Mouse (Mus musculus): ENCODE data around the gene Clip1.
"Not testable (repeated sequence)": the region's sequence is repeated elsewhere in the genome, so short reads cannot be mapped to it uniquely, and the experiment has no call there.

Clip1 gene

GRCm38 (mm10) chr5:123684221-123685144, at the start of gene Clip1:
Gene Clip1 (minus strand): TSS chr5:123684618.
- peak; percentile 62 for DNase-seq (ENCODE audit: low spot score)

- no peak for DNase-seq (ENCODE audit: low spot score)
Observed at GRCm38 (mm10) chr5:123730981-123731380, 46.6 kb upstream of the Clip1 start.

- DNase-seq (ENCODE audit: low spot score): not testable (repeated sequence)
Observed at GRCm38 (mm10) chr5:123723816-123724215, 39.4 kb upstream of the Clip1 start.

- DNase-seq (ENCODE audit: low spot score): peak; percentile 97
Observed at GRCm38 (mm10) chr5:123720328-123721311, 36.2 kb upstream of the Clip1 start, which contains the start of gene Zcchc8. Gene Zcchc8 (minus strand): TSS chr5:123721100.

GRCm38 (mm10) chr5:123714622-123715021, 30.2 kb upstream of the Clip1 start:
- no peak for DNase-seq (ENCODE audit: low spot score)

DNA sequence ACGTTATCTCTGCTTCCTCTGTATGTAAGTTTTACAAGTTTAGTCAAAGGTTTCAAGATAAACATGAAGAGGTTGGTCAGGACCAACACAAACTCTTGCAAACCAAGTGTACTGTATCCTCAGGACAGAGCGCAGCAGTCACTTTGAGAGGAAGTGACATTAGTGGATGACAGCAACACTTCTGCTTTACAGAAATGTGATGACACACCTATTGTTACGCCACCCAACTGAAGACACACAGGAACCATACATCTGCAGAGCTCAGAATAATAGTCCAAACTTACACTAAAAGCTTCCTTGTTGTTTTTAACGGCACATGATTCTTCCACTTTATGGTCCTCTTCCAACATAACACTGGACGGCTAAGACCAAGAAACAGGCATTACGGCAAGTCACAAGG, 29.4 kb upstream of the Clip1 start:
- DNase-seq (ENCODE audit: low spot score): no peak

DNA sequence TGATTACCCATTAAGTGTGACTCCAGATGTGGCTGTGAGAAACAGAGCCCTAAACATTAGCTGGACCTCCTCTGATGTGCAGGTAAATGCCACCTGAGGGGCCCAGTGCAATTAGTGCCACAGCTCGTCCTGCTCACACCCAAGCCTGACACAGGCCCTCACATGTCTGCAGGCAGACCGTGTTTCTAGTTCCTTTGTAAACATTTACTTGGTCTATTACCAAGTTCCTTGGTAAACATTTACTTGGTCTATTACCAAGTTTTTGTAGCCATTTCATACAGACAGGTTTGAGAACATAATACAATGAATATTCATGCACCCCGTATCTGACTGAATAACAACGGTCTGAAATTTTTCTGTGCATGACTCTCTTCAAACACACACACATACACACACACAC, 25.2 kb upstream of the Clip1 start:
- no peak for DNase-seq (ENCODE audit: low spot score)

DNA sequence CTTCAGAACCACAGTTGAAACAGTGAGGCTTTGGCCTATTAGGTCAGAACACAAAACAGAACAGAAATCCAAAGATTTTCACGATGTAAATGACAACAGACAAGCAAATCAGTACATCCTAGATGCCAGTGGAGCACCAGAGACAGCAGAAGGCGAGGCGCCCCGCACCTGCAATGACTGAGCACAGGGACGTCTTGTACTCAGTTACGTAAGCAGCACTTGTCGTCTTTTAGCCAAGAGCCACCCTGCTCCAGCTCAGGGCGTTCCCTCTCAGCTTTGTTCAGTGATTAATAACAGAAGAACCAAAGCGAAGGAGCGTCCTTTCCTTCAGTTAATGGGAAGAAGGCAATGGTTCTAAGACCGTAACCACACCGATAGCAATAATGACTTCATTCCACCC, 24.2 kb upstream of the Clip1 start:
- DNase-seq (ENCODE audit: low spot score): no peak

GRCm38 (mm10) chr5:123700625-123701024, 16.2 kb upstream of the Clip1 start:
- DNase-seq (ENCODE audit: low spot score): peak; percentile 66

DNA sequence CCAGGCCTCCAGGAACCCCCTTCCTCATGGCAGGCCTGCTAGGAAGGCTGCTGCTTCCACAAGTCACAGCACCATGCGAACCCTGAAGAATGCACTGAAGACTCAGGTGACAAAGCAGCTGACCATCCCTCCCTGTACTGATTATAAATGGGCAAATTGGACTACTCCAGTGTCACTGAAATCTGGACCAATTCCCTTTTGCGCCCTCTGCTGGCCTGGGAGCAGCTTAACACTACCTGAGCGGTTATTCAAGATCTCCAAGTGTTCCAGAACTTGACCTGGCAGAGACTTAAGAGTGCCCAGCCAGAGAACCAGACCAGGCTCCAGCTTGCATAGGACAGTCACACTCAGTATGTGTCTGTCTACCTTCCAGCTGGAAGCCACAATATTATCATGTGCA, 14.8 kb upstream of the Clip1 start:
- DNase-seq (ENCODE audit: low spot score): no peak

GRCm38 (mm10) chr5:123696961-123697360, 12.5 kb upstream of the Clip1 start:
- DNase-seq (ENCODE audit: low spot score): no peak

DNA sequence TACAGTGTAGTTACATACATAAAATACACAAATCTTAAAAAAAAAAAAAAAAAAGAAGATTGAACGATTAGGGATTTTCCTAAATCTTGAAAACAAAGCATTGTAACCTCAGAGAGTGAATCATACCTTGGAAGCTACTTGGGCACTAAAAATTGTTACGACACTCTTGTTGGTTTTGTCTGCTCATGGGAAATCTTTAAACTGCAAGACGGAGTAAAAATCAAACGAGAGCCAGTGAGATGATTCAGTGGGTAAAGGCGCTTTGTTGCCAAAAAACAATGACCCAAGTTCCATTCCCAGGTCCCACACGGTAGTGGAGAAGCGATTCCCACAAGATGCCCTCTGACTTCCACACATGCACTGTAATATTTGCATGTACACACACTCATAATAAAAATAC, 11.8 kb upstream of the Clip1 start:
- DNase-seq (ENCODE audit: low spot score): no peak

DNA sequence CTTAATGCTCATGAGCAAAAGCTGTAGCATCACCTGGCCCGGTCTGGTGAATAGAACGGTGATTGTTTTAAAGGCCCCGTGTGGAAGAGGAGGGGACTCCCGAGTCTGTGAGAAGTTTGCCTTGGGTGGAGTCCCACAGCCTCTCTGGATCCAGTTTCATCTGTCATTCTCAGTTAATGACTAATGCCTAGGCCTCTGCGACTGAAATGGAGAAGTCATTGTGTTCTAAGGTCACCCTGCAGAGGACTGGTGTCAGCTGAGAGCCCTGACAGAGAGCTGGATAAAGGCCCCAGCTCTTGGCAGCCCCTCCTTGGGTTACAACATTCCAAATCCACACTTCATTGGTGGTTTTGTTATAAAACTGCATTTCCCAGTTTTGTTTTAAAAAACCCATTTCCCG, 10.1 kb upstream of the Clip1 start:
- DNase-seq (ENCODE audit: low spot score): no peak

- peak; percentile 76 for DNase-seq (ENCODE audit: low spot score)
Observed at GRCm38 (mm10) chr5:123683377-123684220, 819 bp downstream of the Clip1 start.

GRCm38 (mm10) chr5:123683043-123683376, 1.4 kb downstream of the Clip1 start:
- DNase-seq (ENCODE audit: low spot score): peak; percentile 33

- DNase-seq (ENCODE audit: low spot score): no peak
Observed at GRCm38 (mm10) chr5:123682372-123682771, 2.0 kb downstream of the Clip1 start.

GRCm38 (mm10) chr5:123679546-123680263, 4.7 kb downstream of the Clip1 start:
- no peak for DNase-seq (ENCODE audit: low spot score)

- DNase-seq (ENCODE audit: low spot score): no peak
Observed at GRCm38 (mm10) chr5:123679106-123679505, 5.3 kb downstream of the Clip1 start.

GRCm38 (mm10) chr5:123675717-123676116, 8.7 kb downstream of the Clip1 start:
- DNase-seq (ENCODE audit: low spot score): no peak

DNA sequence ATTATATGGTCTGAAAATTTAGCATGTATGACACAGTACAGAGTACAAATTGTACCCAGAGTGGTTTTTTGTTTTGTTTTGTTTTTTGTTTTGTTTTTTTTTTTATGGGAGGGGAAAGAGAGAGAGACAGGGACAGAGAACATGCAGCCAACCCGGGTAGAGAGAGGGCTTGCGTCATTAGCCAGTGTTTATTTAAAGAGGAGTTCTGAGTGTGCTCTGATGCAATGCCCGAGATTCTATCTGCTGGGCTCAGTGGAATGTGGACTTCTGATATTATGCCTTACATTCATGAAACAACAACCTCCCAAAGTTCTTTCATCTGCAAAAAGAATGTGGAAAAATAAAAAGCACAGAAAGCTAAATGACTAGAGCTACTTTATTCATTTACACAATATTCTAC, 9.2 kb downstream of the Clip1 start:
- DNase-seq (ENCODE audit: low spot score): no peak

GRCm38 (mm10) chr5:123671473-123671820, 13.0 kb downstream of the Clip1 start:
- no peak for DNase-seq (ENCODE audit: low spot score)

Data from testis, postnatal 14 days (tissue).